Mouse (Mus musculus): ENCODE measurements around the gene Shroom2.
"Not testable (repeated sequence)": the region's sequence is repeated elsewhere in the genome, so short reads cannot be mapped to it uniquely, and the experiment has no call there.

Gene Shroom2
- long read RNA-seq, experiment 1, partial matches to known transcripts: 0 of 1 reads
- long read RNA-seq, experiment 1, other reads (novel, unspliced or antisense): 1 of 1 reads
- long read RNA-seq, experiment 2, partial matches to known transcripts: 1 of 3 reads
- long read RNA-seq, experiment 2, other reads (novel, unspliced or antisense): 2 of 3 reads

GRCm38 (mm10) chrX:152768891-152769599 lies at the start of gene Shroom2:
Gene Shroom2, minus strand, starts transcription at chrX:152769465.
- intact Hi-C loops (cut with DNase I): loop anchor here (5.0 kb wide), 1 partner anchor 62 kb away; no protein-coding TSS in a partner anchor

- intact Hi-C loops (cut with DNase I): loop anchor here (2.0 to 5.0 kb wide), 2 partner anchors 114 to 202 kb away; no protein-coding TSS in a partner anchor
Measured at GRCm38 (mm10) chrX:152818996-152819395, 49.7 kb upstream of the Shroom2 start.

- intact Hi-C loops (cut with DNase I): no loop called here
Measured at GRCm38 (mm10) chrX:152813339-152813738, 44.1 kb upstream of the Shroom2 start.

GRCm38 (mm10) chrX:152805317-152805716 lies 36.1 kb upstream of the Shroom2 start:
- intact Hi-C loops (cut with DNase I): no loop called here

GRCm38 (mm10) chrX:152788611-152789010 lies 19.3 kb upstream of the Shroom2 start:
- intact Hi-C loops (cut with DNase I): no loop called here

- intact Hi-C loops (cut with DNase I): no loop called here
Measured at GRCm38 (mm10) chrX:152788129-152788528, 18.9 kb upstream of the Shroom2 start.

- intact Hi-C loops (cut with DNase I): no loop called here
Measured at GRCm38 (mm10) chrX:152781720-152782403, 12.6 kb upstream of the Shroom2 start, which contains the start of gene Gpr143. Gene Gpr143, plus strand, starts transcription at chrX:152781921.

- intact Hi-C loops (cut with DNase I): loop anchor here (5.0 kb wide), 1 partner anchor 62 kb away; no protein-coding TSS in a partner anchor
Measured at GRCm38 (mm10) chrX:152769600-152770157, 414 bp upstream of the Shroom2 start.

- intact Hi-C loops (cut with DNase I): no loop called here
Measured at GRCm38 (mm10) chrX:152764171-152764570, 5.1 kb downstream of the Shroom2 start.

- intact Hi-C loops (cut with DNase I): no loop called here
Measured at GRCm38 (mm10) chrX:152762855-152763254, 6.4 kb downstream of the Shroom2 start.

- intact Hi-C loops (cut with DNase I): no loop called here
Measured at GRCm38 (mm10) chrX:152762437-152762836, 6.8 kb downstream of the Shroom2 start.

- intact Hi-C loops (cut with DNase I): no loop called here
Measured at GRCm38 (mm10) chrX:152756293-152756692, 13.0 kb downstream of the Shroom2 start.

GRCm38 (mm10) chrX:152755819-152756218 lies 13.4 kb downstream of the Shroom2 start:
- intact Hi-C loops (cut with DNase I): no loop called here

GRCm38 (mm10) chrX:152745925-152746324 lies 23.3 kb downstream of the Shroom2 start:
- intact Hi-C loops (cut with DNase I): no loop called here

- intact Hi-C loops (cut with DNase I): no loop called here
Measured at GRCm38 (mm10) chrX:152743642-152744041, 25.6 kb downstream of the Shroom2 start.

- intact Hi-C loops (cut with DNase I): no loop called here
Measured at GRCm38 (mm10) chrX:152738759-152739368, 30.4 kb downstream of the Shroom2 start.

- intact Hi-C loops (cut with DNase I): no loop called here
Measured at GRCm38 (mm10) chrX:152738191-152738590, 31.1 kb downstream of the Shroom2 start.

- intact Hi-C loops (cut with DNase I): no loop called here
Measured at GRCm38 (mm10) chrX:152735283-152735682, 34.0 kb downstream of the Shroom2 start.

GRCm38 (mm10) chrX:152716693-152717092 lies 52.6 kb downstream of the Shroom2 start:
- intact Hi-C loops (cut with DNase I): no loop called here

- intact Hi-C loops (cut with DNase I): not testable (repeated sequence)
Measured at GRCm38 (mm10) chrX:152710715-152711114, 58.5 kb downstream of the Shroom2 start.

GRCm38 (mm10) chrX:152708359-152708758 lies 60.9 kb downstream of the Shroom2 start:
- intact Hi-C loops (cut with DNase I): loop anchor here (5.0 kb wide), 1 partner anchor 59 kb away; the partner anchor contains the start of gene Shroom2

Data from adrenal gland (tissue).